Mouse (Mus musculus) ES-Bruce4 (cell line): Measurements from ENCODE around the gene Slc9a3.

ENCODE experiments used
- CTCF ChIP-seq: IDR thresholded peaks from one replicate; pipeline ENCODE4 v1.8.1; 2011; ENCODE audit warnings: low read depth, low read length
- EP300 ChIP-seq: IDR thresholded peaks from 2 replicates; pipeline ENCODE4 v1.6.1; 2011; ENCODE audit warnings: low read depth, low read length; ENCODE audit not compliant: insufficient read depth
- POLR2A ChIP-seq: IDR thresholded peaks from one replicate; pipeline ENCODE4 v1.8.1; 2011; ENCODE audit warnings: low read length; ENCODE audit not compliant: insufficient read depth

DNA sequence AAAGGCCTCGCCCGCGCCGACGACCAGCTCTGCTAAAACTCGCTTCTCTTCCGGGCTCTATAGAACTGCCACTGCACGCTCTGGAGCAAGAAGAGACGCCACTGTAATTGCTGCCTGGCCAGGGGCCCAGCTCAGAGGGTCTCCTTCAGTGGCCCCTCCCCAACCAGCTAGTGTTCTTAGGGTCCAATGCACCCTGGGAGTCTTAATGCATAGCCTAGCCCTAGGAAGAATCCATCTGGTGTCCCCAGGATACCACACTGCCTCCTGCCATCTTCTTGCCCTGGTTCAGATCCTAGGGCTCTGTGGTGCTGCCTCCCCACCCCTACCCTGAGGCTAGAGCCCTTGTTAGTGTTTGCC lies 45.8 kb downstream of the Slc9a3 start:
- TF ChIP-seq CTCF (no peak), POLR2A (no peak), EP300 (no peak)
